Mouse (Mus musculus) liver, embryonic 14.5 days (tissue): Measurements from ENCODE around the gene Palld. TPM values are rescaled to one million over a fixed set of nuclear protein-coding genes. Genes with fewer than 3 reads are reported as not detected.

Source experiments
- ATAC-seq: fragments of 200-750 bp; cut with Nextera tagmentation; 2 replicates; pipeline ENCODE4 v1.8.0; 2017; ENCODE audit warnings: moderate number of reproducible peaks, mild to moderate bottlenecking, moderate library complexity; ENCODE audit not compliant: insufficient read depth
- DNase-seq, 3 experiments: peaks; one replicate each; pipeline ENCODE4 v3.0.0-alpha.2; 2012 to 2013; ENCODE audit warnings: low read depth in 3 of 3, low spot score in 3 of 3
- H3K27ac ChIP-seq: fragments of 300-500 bp; sonication (generic); 2 replicates; pipeline ENCODE4 v1.5.1; 2014; ENCODE audit warnings: moderate library complexity, mild to moderate bottlenecking, control low read depth, inconsistent platforms
- H3K27me3 ChIP-seq: fragments of 300-500 bp; sonication (generic); 2 replicates; pipeline ENCODE4 v1.6.1; 2014; ENCODE audit warnings: mild to moderate bottlenecking, low read length, moderate library complexity; ENCODE audit not compliant: control insufficient read depth, insufficient read depth
- H3K36me3 ChIP-seq: fragments of 300-500 bp; sonication (generic); replicated peaks from 2 replicates; pipeline ENCODE4 v1.6.1; 2014; ENCODE audit warnings: low read depth; ENCODE audit not compliant: control insufficient read depth, insufficient read depth
- H3K4me1 ChIP-seq, 2 experiments: fragments of 200-500 bp in 1 of 2; fragments of 300-500 bp in 1 of 2; sonication (generic) in 1 of 2; replicated peaks; 2 replicates each; pipeline ENCODE4 v1.6.1; 2012 to 2014; ENCODE audit warnings: antibody characterized with exemption in 1 of 2, inconsistent platforms in 1 of 2, low read length in 1 of 2; ENCODE audit not compliant: control insufficient read depth in 2 of 2, insufficient read depth in 2 of 2
- H3K4me2 ChIP-seq: fragments of 300-500 bp; sonication (generic); 2 replicates; pipeline ENCODE4 v1.6.1; 2014; ENCODE audit warnings: low read depth, mild to moderate bottlenecking, control low read depth, moderate library complexity
- H3K4me3 ChIP-seq, 2 experiments: fragments of 200-500 bp in 1 of 2; fragments of 300-500 bp in 1 of 2; sonication (generic) in 1 of 2; 2 replicates each; pipeline ENCODE4 v1.5.1; 2012 to 2014; ENCODE audit warnings: low read depth in 2 of 2, low read length in 2 of 2, mild to moderate bottlenecking in 2 of 2, control low read depth in 1 of 2, inconsistent platforms in 1 of 2, moderate library complexity in 1 of 2; ENCODE audit not compliant: insufficient read depth in 1 of 2
- H3K9ac ChIP-seq: fragments of 300-500 bp; sonication (generic); replicated peaks from 2 replicates; pipeline ENCODE4 v1.6.1; 2014; ENCODE audit warnings: mild to moderate bottlenecking, control low read depth, moderate library complexity
- H3K9me3 ChIP-seq: fragments of 300-500 bp; sonication (generic); 2 replicates; pipeline ENCODE4 v1.6.1; 2016; ENCODE audit warnings: low read length, mixed read lengths; ENCODE audit not compliant: control insufficient read depth
- CTCF ChIP-seq: IDR thresholded peaks from 2 replicates; pipeline ENCODE4 v1.5.1; 2016; ENCODE audit warnings: antibody characterized with exemption, low read depth, control low read depth
- EP300 ChIP-seq: IDR thresholded peaks from 2 replicates; pipeline ENCODE4 v1.6.1; 2016; ENCODE audit warnings: antibody characterized with exemption, low read depth
- WGBS: fragments of 180-500 bp; shearing (Covaris S2); extraction: QIAGEN DNeasy Blood & Tissue Kit; methylation state at CpG from one replicate; pipeline ENCODE4 v1.1.7; 2014; ENCODE audit not compliant: insufficient replicate concordance; 5-methylcytosine and 5-hydroxymethylcytosine counted together
- polyA plus RNA-seq, 2 experiments: library from polyadenylated mRNA; depleted of rRNA in 1 of 2; stranded (reverse) in 1 of 2; unstranded in 1 of 2; fragments of >200 nt; fragmentation: Nextera tagmentation in 1 of 2; extraction: Ambion mirVana in 1 of 2; gene quantifications; 2 replicates each; pipeline versions ENCODE4 v1.2.1 to v1.2.3; 2012 to 2014

The Palld gene
- polyA plus RNA-seq, 2 experiments: 1.8 to 2.9 TPM

GRCm38 (mm10) chr8:61628938-61629630 lies 273.4 kb downstream of the Palld start:
- WGBS: 56% methylated on average over 3 of the region's 3 CpGs

GRCm38 (mm10) chr8:61626246-61626952 lies 276.1 kb downstream of the Palld start:
- Histone ChIP-seq H3K4me1 (no peaks in the 10 kb centered on the region), H3K9ac (no peak overlapping the region), H3K9me3 (no peaks in the 10 kb centered on the region), H3K27me3 (no peaks in the 10 kb centered on the region), H3K4me3 (no peak overlapping the region), H3K36me3 (no peaks in the 10 kb centered on the region), H3K4me2 (no peak overlapping the region), H3K27ac (no peak overlapping the region)
- DNase-seq (no peak), ATAC-seq (no peak)
- TF ChIP-seq CTCF: no peak
- no peak for TF ChIP-seq EP300
- WGBS: 63% methylated on average over 8 of the region's 8 CpGs

More at GRCm38 (mm10) chr8:61628938-61629630, 273.4 kb downstream of the Palld start:
- no peak for DNase-seq
- no peak overlapping the region for H3K4me2 ChIP-seq
- no peak overlapping the region for H3K9ac ChIP-seq
- no peaks in the 10 kb centered on the region for H3K36me3 ChIP-seq
- H3K9me3 ChIP-seq: no peaks in the 10 kb centered on the region
- no peak overlapping the region for H3K27ac ChIP-seq
- no peaks in the 10 kb centered on the region for H3K27me3 ChIP-seq
- TF ChIP-seq CTCF (no peak), EP300 (no peak)
- no peak overlapping the region for H3K4me3 ChIP-seq
- no peak for ATAC-seq
- no peaks in the 10 kb centered on the region; a peak in 1 of 4 replicates for H3K4me1 ChIP-seq

DNA sequence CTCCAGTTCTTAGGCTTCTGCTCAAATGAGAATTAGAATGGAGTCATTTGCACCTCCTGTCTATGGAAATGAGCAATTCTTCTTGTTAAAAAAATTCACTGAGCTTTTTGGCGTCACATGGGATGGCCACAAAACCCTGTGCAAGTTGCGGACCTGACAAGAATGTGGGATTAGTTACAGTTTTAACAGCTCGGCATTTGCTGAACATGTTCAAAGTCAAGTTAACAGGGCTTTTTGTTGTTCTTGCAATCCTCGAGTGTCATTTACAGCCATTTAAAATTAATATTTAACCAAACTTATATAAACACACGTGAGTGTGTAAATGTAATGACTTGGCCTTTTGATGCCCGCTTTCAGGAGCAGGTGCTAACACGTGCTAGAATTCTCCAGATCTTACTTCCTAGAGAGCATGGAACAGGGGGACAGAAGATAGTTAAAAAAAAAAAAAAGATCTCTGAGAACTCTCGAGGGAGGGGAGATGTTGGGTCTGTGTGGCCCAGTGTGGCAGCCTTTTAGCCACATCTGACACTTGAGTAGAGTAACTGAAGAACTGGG lies 276.8 kb downstream of the Palld start:
- H3K4me2 ChIP-seq: no peak overlapping the region
- H3K4me1 ChIP-seq: no peaks in the 10 kb centered on the region
- DNase-seq (no peak), ATAC-seq (no peak)
- no peaks in the 10 kb centered on the region for H3K27me3 ChIP-seq
- no peak overlapping the region for H3K27ac ChIP-seq
- no peaks in the 10 kb centered on the region for H3K9me3 ChIP-seq
- WGBS: 65% methylated on average over 8 of the region's 8 CpGs
- TF ChIP-seq EP300: no peak
- TF ChIP-seq CTCF: no peak
- no peak overlapping the region for H3K4me3 ChIP-seq
- H3K36me3 ChIP-seq: no peaks in the 10 kb centered on the region
- H3K9ac ChIP-seq: no peak overlapping the region

DNA sequence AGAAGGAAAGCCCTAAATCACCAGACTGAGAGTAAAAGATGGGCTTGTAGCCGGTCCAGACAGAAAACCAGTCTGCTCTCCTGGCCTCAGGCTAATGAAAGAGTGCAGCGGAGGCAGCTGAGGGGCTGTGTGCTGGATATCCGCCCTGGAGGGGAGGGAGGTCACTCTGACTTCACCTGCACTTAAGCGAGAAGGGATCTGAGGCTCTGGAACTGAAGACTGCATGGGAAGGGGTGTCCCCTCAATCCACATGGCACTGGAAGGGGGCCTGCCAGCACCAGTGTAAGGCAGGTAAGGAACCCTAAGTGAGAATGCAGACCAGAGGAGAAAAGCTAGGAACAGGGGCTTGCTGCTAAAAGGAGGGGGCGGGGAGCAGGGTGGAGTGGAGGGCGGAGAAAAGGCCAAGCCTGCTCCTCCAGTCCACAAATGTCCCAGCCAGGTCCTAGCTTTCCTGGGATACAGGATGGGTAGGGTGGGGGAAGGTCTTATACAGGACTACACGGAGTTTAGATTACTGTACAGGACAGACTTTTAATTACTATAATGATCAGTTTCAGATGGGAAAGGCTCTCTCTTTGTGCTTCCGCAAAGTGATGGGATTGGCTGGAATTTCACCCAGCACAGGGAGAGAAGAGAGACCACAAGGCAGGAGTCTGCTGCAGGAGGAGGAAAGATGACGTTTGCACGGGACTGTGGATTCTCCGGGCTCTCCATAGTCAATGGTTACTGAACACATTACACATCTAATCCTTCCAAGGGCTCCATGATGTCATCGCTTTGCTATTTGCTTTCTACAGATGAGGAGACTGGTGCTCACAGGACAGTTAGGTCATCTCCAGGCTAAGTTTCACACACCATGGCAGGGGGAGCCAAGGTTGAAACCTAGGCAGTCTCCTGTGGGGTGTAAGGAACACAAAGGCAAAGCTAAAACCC lies 278.7 kb downstream of the Palld start:
- no peak for DNase-seq
- ATAC-seq: no peak
- Histone ChIP-seq H3K4me2 (no peak overlapping the region), H3K27ac (no peak overlapping the region), H3K27me3 (no peaks in the 10 kb centered on the region), H3K9me3 (no peaks in the 10 kb centered on the region), H3K9ac (no peak overlapping the region), H3K36me3 (no peaks in the 10 kb centered on the region), H3K4me1 (no peaks in the 10 kb centered on the region), H3K4me3 (no peak overlapping the region)
- no peak for TF ChIP-seq CTCF
- TF ChIP-seq EP300: no peak
- WGBS: 64% methylated on average over 12 of the region's 12 CpGs
